Mouse (Mus musculus): ENCODE data around the gene Amer3. TPM values are rescaled to one million over a fixed set of nuclear protein-coding genes. Genes with fewer than 3 reads are reported as not detected.

Amer3 gene
- total and polyA plus RNA-seq, 3 experiments, result not detected

- TF ChIP-seq ETS1 (IDR thresholded peaks at IDR 0.05; ENCODE audit: low read depth, low read length) (no peak), KAT2A (conservative IDR thresholded peaks at IDR 0.05; ENCODE audit: low read depth, low read length) (no peak), USF2 (IDR thresholded peaks at IDR 0.05; ENCODE audit: borderline replicate concordance in 1 of 2, insufficient read depth in 1 of 2, low read depth in 1 of 2, low read length in 2 of 2) (no peak), JUND (IDR thresholded peaks at IDR 0.05; ENCODE audit: low read depth, low read length) (no peak), TBP (IDR thresholded peaks at IDR 0.05; ENCODE audit: low read depth, low read length) (no peak), CHD1 (IDR thresholded peaks at IDR 0.05; ENCODE audit: low read depth, low read length) (no peak), CHD2 (IDR thresholded peaks at IDR 0.05; ENCODE audit: low read length) (no peak), TAL1 (IDR thresholded peaks at IDR 0.05; ENCODE audit: low read length) (no peak), HCFC1 (IDR thresholded peaks at IDR 0.05; ENCODE audit: low read depth, low read length) (no peak)
- no peak for DNase-seq (ENCODE audit: low read depth, low spot score)
- Histone ChIP-seq H3K4me3 (ENCODE audit: control insufficient read depth in 1 of 2, insufficient read depth in 1 of 2, low read depth in 2 of 2, low read length in 2 of 2) (no peak overlapping the region), H3K36me3 (ENCODE audit: control insufficient read depth in 1 of 2, insufficient read depth in 2 of 2, low read length in 2 of 2) (no peaks in the 10 kb centered on the region), H3K27ac (ENCODE audit: control insufficient read depth, low read depth, low read length) (no peak overlapping the region), H3K79me2 (ENCODE audit: control insufficient read depth, insufficient read depth, low read length, poor library complexity) (no peaks in the 10 kb centered on the region), H3K4me1 (ENCODE audit: control insufficient read depth in 1 of 2, insufficient read depth in 2 of 2, low read length in 2 of 2) (no peaks in the 10 kb centered on the region), H3K9ac (ENCODE audit: control insufficient read depth, low read depth, low read length, poor library complexity, severe bottlenecking) (no peak overlapping the region), H3K9me3 (replicated peaks; ENCODE audit: insufficient read depth, low read length) (no peaks in the 10 kb centered on the region), H3K27me3 (ENCODE audit: control insufficient read depth in 1 of 2, insufficient read depth in 2 of 2, low read length in 2 of 2) (no peaks in the 10 kb centered on the region)
Observed at GRCm38 (mm10) chr1:34536767-34537485, 42.5 kb upstream of the Amer3 start.

DNA sequence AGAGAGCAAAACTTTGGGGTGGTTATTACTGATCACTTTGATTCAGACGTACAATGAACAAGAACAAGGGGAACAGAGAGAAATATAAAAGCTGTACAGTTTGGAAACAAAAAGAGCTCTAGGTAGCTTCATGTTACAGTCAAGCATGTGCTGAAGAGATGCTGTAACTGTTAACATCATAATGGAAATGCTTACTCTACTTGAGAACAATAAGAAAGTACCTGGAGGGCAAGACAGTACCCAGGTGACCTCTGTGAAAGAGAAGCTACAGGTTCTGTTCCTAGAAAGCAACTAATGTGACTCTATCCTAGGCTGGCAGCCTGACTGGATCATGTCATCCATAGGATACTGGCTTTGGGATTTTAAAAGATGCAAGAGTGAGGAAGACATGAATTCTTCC, 32.4 kb upstream of the Amer3 start:
- H3K4me3 ChIP-seq (ENCODE audit: control insufficient read depth in 1 of 2, insufficient read depth in 1 of 2, low read depth in 2 of 2, low read length in 2 of 2), result no peak overlapping the region
- DNase-seq (ENCODE audit: low read depth, low spot score), result no peak
- H3K27ac ChIP-seq (ENCODE audit: control insufficient read depth, low read depth, low read length), result no peak overlapping the region
- no peaks in the 10 kb centered on the region for H3K27me3 ChIP-seq (ENCODE audit: control insufficient read depth in 1 of 2, insufficient read depth in 2 of 2, low read length in 2 of 2)
- H3K36me3 ChIP-seq (ENCODE audit: control insufficient read depth in 1 of 2, insufficient read depth in 2 of 2, low read length in 2 of 2), result no peaks in the 10 kb centered on the region
- no peaks in the 10 kb centered on the region for H3K4me1 ChIP-seq (ENCODE audit: control insufficient read depth in 1 of 2, insufficient read depth in 2 of 2, low read length in 2 of 2)
- H3K9ac ChIP-seq (ENCODE audit: control insufficient read depth, low read depth, low read length, poor library complexity, severe bottlenecking), result no peak overlapping the region
- H3K79me2 ChIP-seq (ENCODE audit: control insufficient read depth, insufficient read depth, low read length, poor library complexity), result no peaks in the 10 kb centered on the region
- TF ChIP-seq USF2 (IDR thresholded peaks at IDR 0.05; ENCODE audit: borderline replicate concordance in 1 of 2, insufficient read depth in 1 of 2, low read depth in 1 of 2, low read length in 2 of 2) (no peak), JUND (IDR thresholded peaks at IDR 0.05; ENCODE audit: low read depth, low read length) (no peak), HCFC1 (IDR thresholded peaks at IDR 0.05; ENCODE audit: low read depth, low read length) (no peak), POLR2AphosphoS5 (IDR thresholded peaks at IDR 0.05; ENCODE audit: borderline replicate concordance, low read depth, low read length) (no peak), MXI1 (IDR thresholded peaks at IDR 0.05; ENCODE audit: low read depth, low read length) (no peak), POLR2A (IDR thresholded peaks at IDR 0.05; ENCODE audit: control insufficient read depth in 1 of 2, insufficient read depth in 1 of 2, low read depth in 1 of 2, low read length in 2 of 2, poor library complexity in 1 of 2) (no peak), RCOR1 (IDR thresholded peaks at IDR 0.05; ENCODE audit: low read depth, low read length) (no peak), GABPA (IDR thresholded peaks at IDR 0.05; ENCODE audit: low read depth, low read length) (no peak), RAD21 (IDR thresholded peaks at IDR 0.05; ENCODE audit: low read depth, low read length) (no peak), NRF1 (IDR thresholded peaks at IDR 0.05; ENCODE audit: insufficient read depth, low read depth, low read length, poor library complexity, severe bottlenecking) (no peak), GATA1 (IDR thresholded peaks at IDR 0.05; ENCODE audit: low read depth, low read length) (no peak), SMC3 (IDR thresholded peaks at IDR 0.05; ENCODE audit: low read depth, low read length) (no peak), POLR2AphosphoS2 (IDR thresholded peaks at IDR 0.05; ENCODE audit: low read length) (no peak), ELF1 (IDR thresholded peaks at IDR 0.05; ENCODE audit: low read depth, low read length) (no peak), CHD2 (IDR thresholded peaks at IDR 0.05; ENCODE audit: low read length) (no peak)
- H3K9me3 ChIP-seq (replicated peaks; ENCODE audit: insufficient read depth, low read length), result no peaks in the 10 kb centered on the region
